Mouse (Mus musculus) midbrain, embryonic 15.5 days (tissue): ENCODE data around the gene Akap7. TPM values are rescaled to one million over a fixed set of nuclear protein-coding genes. Genes with fewer than 3 reads are reported as not detected.

Experiments used
- ATAC-seq: fragments of 200-750 bp; cut with Nextera tagmentation; replicated peaks from 2 replicates; pipeline ENCODE4 v1.8.0; 2017; ENCODE audit warnings: moderate TSS enrichment
- H3K27ac ChIP-seq: fragments of 300-500 bp; sonication (generic); 2 replicates; pipeline ENCODE4 v1.5.1; 2015; ENCODE audit warnings: mild to moderate bottlenecking, inconsistent platforms
- H3K27me3 ChIP-seq: fragments of 300-500 bp; sonication (generic); replicated peaks from 2 replicates; pipeline ENCODE4 v1.6.1; 2015; ENCODE audit warnings: inconsistent platforms
- H3K36me3 ChIP-seq: fragments of 300-500 bp; sonication (generic); replicated peaks from 2 replicates; pipeline ENCODE4 v1.6.1; 2015; ENCODE audit warnings: inconsistent platforms
- H3K4me1 ChIP-seq: fragments of 300-500 bp; sonication (generic); 2 replicates; pipeline ENCODE4 v1.6.1; 2015; ENCODE audit warnings: inconsistent platforms
- H3K4me2 ChIP-seq: fragments of 300-500 bp; sonication (generic); 2 replicates; pipeline ENCODE4 v1.6.1; 2015; ENCODE audit warnings: inconsistent platforms, mild to moderate bottlenecking, moderate library complexity
- H3K4me3 ChIP-seq: fragments of 300-500 bp; sonication (generic); 2 replicates; pipeline ENCODE4 v1.5.1; 2015; ENCODE audit warnings: mild to moderate bottlenecking, inconsistent platforms
- H3K9ac ChIP-seq: fragments of 300-500 bp; sonication (generic); 2 replicates; pipeline ENCODE4 v1.6.1; 2015; ENCODE audit warnings: mild to moderate bottlenecking, inconsistent platforms
- H3K9me3 ChIP-seq: fragments of 300-500 bp; sonication (generic); 2 replicates; pipeline ENCODE4 v1.6.1; 2016; ENCODE audit warnings: inconsistent platforms
- WGBS: fragments of 180-500 bp; shearing (Covaris S2); methylation state at CpG from one replicate; pipeline ENCODE4 v1.1.7; 2015; ENCODE audit warnings: mixed read lengths; 5-methylcytosine and 5-hydroxymethylcytosine counted together
- polyA plus RNA-seq: library from polyadenylated mRNA; unstranded; fragments of >200 nt; fragmentation: Nextera tagmentation; extraction: Ambion mirVana; gene quantifications from 2 replicates; pipeline ENCODE4 v1.2.1, GENCODE M21; 2015

Gene Akap7
- polyA plus RNA-seq, 1 experiment from 2014 or later = 42.4 TPM

- H3K27me3 ChIP-seq = no peaks in the 10 kb centered on the region
- H3K9me3 ChIP-seq = no peaks in the 10 kb centered on the region
- ATAC-seq = no peak
- no peaks in the 10 kb centered on the region for H3K4me1 ChIP-seq
- H3K4me3 ChIP-seq = no peak overlapping the region
- H3K9ac ChIP-seq = no peak overlapping the region
- H3K36me3 ChIP-seq = no peaks in the 10 kb centered on the region
- H3K4me2 ChIP-seq = no peak overlapping the region
- no peak overlapping the region for H3K27ac ChIP-seq
- WGBS = 91% methylated on average over 2 of the region's 2 CpGs
Observed at GRCm38 (mm10) chr10:25271756-25272155, 35.9 kb downstream of the Akap7 start.

- H3K9me3 ChIP-seq = no peaks in the 10 kb centered on the region
- H3K36me3 ChIP-seq = no peaks in the 10 kb centered on the region
- H3K4me1 ChIP-seq = no peaks in the 10 kb centered on the region
- WGBS = 88% methylated on average over 8 of the region's 8 CpGs
- no peak overlapping the region for H3K4me3 ChIP-seq
- no peak overlapping the region for H3K4me2 ChIP-seq
- H3K27ac ChIP-seq = no peak overlapping the region
- H3K27me3 ChIP-seq = no peaks in the 10 kb centered on the region
- no peak overlapping the region for H3K9ac ChIP-seq
- no peak for ATAC-seq
Observed at GRCm38 (mm10) chr10:25271207-25271606, 36.5 kb downstream of the Akap7 start.

GRCm38 (mm10) chr10:25268476-25269351 lies 39.0 kb downstream of the Akap7 start:
- ATAC-seq = peak; percentile 83
- Histone ChIP-seq H3K9ac (no peak overlapping the region; the same call in 1 of the 2 replicates), H3K4me3 (no peak overlapping the region), H3K27me3 (no peaks in the 10 kb centered on the region), H3K27ac (no peak overlapping the region), H3K4me1 (no peaks in the 10 kb centered on the region), H3K4me2 (no peak overlapping the region), H3K36me3 (no peaks in the 10 kb centered on the region), H3K9me3 (no peaks in the 10 kb centered on the region)
- 55% methylated on average over 18 of the region's 18 CpGs for WGBS

GRCm38 (mm10) chr10:25261176-25261575 lies 46.5 kb downstream of the Akap7 start:
- WGBS = 56% methylated on average over 6 of the region's 6 CpGs
- no peaks in the 10 kb centered on the region for H3K27me3 ChIP-seq
- H3K36me3 ChIP-seq = no peaks in the 10 kb centered on the region
- no peak for ATAC-seq
- no peak overlapping the region for H3K4me2 ChIP-seq
- H3K9ac ChIP-seq = no peak overlapping the region
- no peak overlapping the region for H3K27ac ChIP-seq
- H3K4me1 ChIP-seq = no peaks in the 10 kb centered on the region
- no peaks in the 10 kb centered on the region for H3K9me3 ChIP-seq
- H3K4me3 ChIP-seq = no peak overlapping the region

GRCm38 (mm10) chr10:25260724-25261123 lies 46.9 kb downstream of the Akap7 start:
- no peaks in the 10 kb centered on the region for H3K4me1 ChIP-seq
- H3K4me3 ChIP-seq = no peak overlapping the region
- no peak for ATAC-seq

GRCm38 (mm10) chr10:25258171-25258570 lies 49.5 kb downstream of the Akap7 start:
- WGBS = 86% methylated on average over 6 of the region's 6 CpGs
- H3K4me3 ChIP-seq = no peak overlapping the region
- no peak for ATAC-seq

More at GRCm38 (mm10) chr10:25260724-25261123, 46.9 kb downstream of the Akap7 start:
- H3K4me2 ChIP-seq = no peak overlapping the region
- no peaks in the 10 kb centered on the region for H3K36me3 ChIP-seq
- H3K9me3 ChIP-seq = no peaks in the 10 kb centered on the region
- H3K27ac ChIP-seq = no peak overlapping the region
- 93% methylated on average over 10 of the region's 10 CpGs for WGBS
- no peaks in the 10 kb centered on the region for H3K27me3 ChIP-seq
- H3K9ac ChIP-seq = no peak overlapping the region

GRCm38 (mm10) chr10:25257466-25257865 lies 50.2 kb downstream of the Akap7 start:
- WGBS = 84% methylated on average over 5 of the region's 5 CpGs

More at GRCm38 (mm10) chr10:25258171-25258570, 49.5 kb downstream of the Akap7 start:
- no peaks in the 10 kb centered on the region for H3K36me3 ChIP-seq
- no peaks in the 10 kb centered on the region for H3K9me3 ChIP-seq
- no peaks in the 10 kb centered on the region for H3K4me1 ChIP-seq
- H3K9ac ChIP-seq = no peak overlapping the region
- H3K4me2 ChIP-seq = no peak overlapping the region
- H3K27me3 ChIP-seq = no peaks in the 10 kb centered on the region
- no peak overlapping the region for H3K27ac ChIP-seq

GRCm38 (mm10) chr10:25253474-25253873 lies 54.2 kb downstream of the Akap7 start:
- no peaks in the 10 kb centered on the region for H3K36me3 ChIP-seq
- H3K27me3 ChIP-seq = no peaks in the 10 kb centered on the region
- WGBS = 96% methylated on average over 2 of the region's 2 CpGs
- no peaks in the 10 kb centered on the region for H3K4me1 ChIP-seq
- ATAC-seq = no peak
- H3K9ac ChIP-seq = no peak overlapping the region
- no peaks in the 10 kb centered on the region for H3K9me3 ChIP-seq
- H3K4me3 ChIP-seq = no peak overlapping the region
- no peak overlapping the region for H3K27ac ChIP-seq
- no peak overlapping the region for H3K4me2 ChIP-seq

More at GRCm38 (mm10) chr10:25257466-25257865, 50.2 kb downstream of the Akap7 start:
- H3K27ac ChIP-seq = no peak overlapping the region
- H3K36me3 ChIP-seq = no peaks in the 10 kb centered on the region
- no peak overlapping the region for H3K9ac ChIP-seq
- H3K4me1 ChIP-seq = no peaks in the 10 kb centered on the region
- H3K4me3 ChIP-seq = no peak overlapping the region
- no peaks in the 10 kb centered on the region for H3K9me3 ChIP-seq
- H3K4me2 ChIP-seq = no peak overlapping the region
- ATAC-seq = no peak
- no peaks in the 10 kb centered on the region for H3K27me3 ChIP-seq

- H3K4me3 ChIP-seq = no peak overlapping the region
- WGBS = 91% methylated on average over 4 of the region's 4 CpGs
- no peak overlapping the region for H3K4me2 ChIP-seq
- H3K36me3 ChIP-seq = no peaks in the 10 kb centered on the region
- no peak for ATAC-seq
- H3K9me3 ChIP-seq = no peaks in the 10 kb centered on the region
- H3K4me1 ChIP-seq = no peaks in the 10 kb centered on the region
- no peak overlapping the region for H3K27ac ChIP-seq
- H3K27me3 ChIP-seq = no peaks in the 10 kb centered on the region
- H3K9ac ChIP-seq = no peak overlapping the region
Observed at GRCm38 (mm10) chr10:25253006-25253405, 54.7 kb downstream of the Akap7 start.

GRCm38 (mm10) chr10:25250108-25250507 lies 57.6 kb downstream of the Akap7 start:
- Histone ChIP-seq H3K36me3 (no peaks in the 10 kb centered on the region), H3K4me1 (no peaks in the 10 kb centered on the region), H3K27me3 (no peaks in the 10 kb centered on the region), H3K9me3 (no peaks in the 10 kb centered on the region), H3K4me2 (no peak overlapping the region), H3K4me3 (no peak overlapping the region), H3K27ac (no peak overlapping the region), H3K9ac (no peak overlapping the region)
- 44% methylated on average over 12 of the region's 12 CpGs for WGBS
- ATAC-seq = peak; percentile 62; the same call in 1 of the 2 replicates

- no peak overlapping the region for H3K27ac ChIP-seq
- no peaks in the 10 kb centered on the region for H3K9me3 ChIP-seq
- ATAC-seq = no peak
- no peaks in the 10 kb centered on the region for H3K4me1 ChIP-seq
- H3K4me2 ChIP-seq = no peak overlapping the region
- H3K4me3 ChIP-seq = no peak overlapping the region
- H3K27me3 ChIP-seq = no peaks in the 10 kb centered on the region
- 61% methylated on average over 4 of the region's 4 CpGs for WGBS
- H3K36me3 ChIP-seq = no peaks in the 10 kb centered on the region
- no peak overlapping the region for H3K9ac ChIP-seq
Observed at GRCm38 (mm10) chr10:25246173-25246572, 61.5 kb downstream of the Akap7 start.

GRCm38 (mm10) chr10:25239156-25239555 lies 68.5 kb downstream of the Akap7 start:
- no peaks in the 10 kb centered on the region for H3K27me3 ChIP-seq
- no peaks in the 10 kb centered on the region for H3K4me1 ChIP-seq
- 31% methylated on average over 9 of the region's 9 CpGs for WGBS
- peak; percentile 65 for ATAC-seq
- H3K9ac ChIP-seq = no peak overlapping the region
- H3K27ac ChIP-seq = no peak overlapping the region
- H3K4me2 ChIP-seq = no peak overlapping the region
- no peaks in the 10 kb centered on the region for H3K36me3 ChIP-seq
- no peak overlapping the region for H3K4me3 ChIP-seq
- H3K9me3 ChIP-seq = no peaks in the 10 kb centered on the region

GRCm38 (mm10) chr10:25234080-25234479 lies 73.6 kb downstream of the Akap7 start:
- Histone ChIP-seq H3K4me2 (no peak overlapping the region), H3K27ac (no peak overlapping the region), H3K9me3 (no peaks in the 10 kb centered on the region), H3K4me3 (no peak overlapping the region), H3K36me3 (no peaks in the 10 kb centered on the region), H3K27me3 (no peaks in the 10 kb centered on the region), H3K9ac (no peak overlapping the region), H3K4me1 (no peaks in the 10 kb centered on the region)
- ATAC-seq = no peak
- WGBS = 80% methylated on average over 1 of the region's 1 CpGs
